Mouse (Mus musculus): Measurements from ENCODE around the gene Inca1. TPM values are rescaled to one million over a fixed set of nuclear protein-coding genes. Genes with fewer than 3 reads are reported as not detected.

Gene Inca1
- total RNA-seq, 2 experiments from 2014 or later, result 3.0 to 3.5 TPM

Small RNA genes within 50 kb of the gene (microRNA-seq; reads per million reads assigned to microRNA genes)
- 0.42 to 0.60 reads per million in 2 experiments for gene Mir6925

Other genes with a start within 250 kb of the Inca1 start
- 10 to 100 TPM; 13.2 to 17.3 TPM for gene Med11, start 248.2 kb downstream of the Inca1 start, total RNA-seq (2021)
- gene Zmynd15, start 240.7 kb downstream of the Inca1 start, total RNA-seq (2021), result under 1 TPM; 0.25 to 0.46 TPM
- gene Cxcl16, start 240.2 kb downstream of the Inca1 start, total RNA-seq (2021), result under 1 TPM; 0.68 to 0.97 TPM
- gene Tm4sf5, start 194.9 kb downstream of the Inca1 start, total RNA-seq (2021), result not detected
- gene Vmo1, start 185.5 kb downstream of the Inca1 start, total RNA-seq (2021), result not detected
- not detected for gene Gltpd2, start 181.0 kb downstream of the Inca1 start, total RNA-seq (2021)
- 100 to 1,000 TPM; 174 to 193 TPM for gene Psmb6, start 174.8 kb downstream of the Inca1 start, total RNA-seq (2021)
- not detected for gene Gm40193, start 167.2 kb downstream of the Inca1 start, total RNA-seq (2021)
- gene Pld2, start 160.1 kb downstream of the Inca1 start, total RNA-seq (2021), result 10 to 100 TPM; 17.5 to 17.7 TPM
- 100 to 1,000 TPM; 448 to 494 TPM for gene Mink1, start 137.3 kb downstream of the Inca1 start, total RNA-seq (2021)
- gene 4930544D05Rik, start 84.3 kb downstream of the Inca1 start, total RNA-seq (2021), result 1 to 10 TPM; 1.2 to 1.7 TPM
- not detected for gene Chrne, start 80.9 kb downstream of the Inca1 start, total RNA-seq (2021)
- not detected for gene Gp1ba, start 61.0 kb downstream of the Inca1 start, total RNA-seq (2021)
- 10 to 100 TPM; 85.6 to 88.0 TPM for gene Rnf167, start 52.9 kb downstream of the Inca1 start, total RNA-seq (2021)
- 100 to 1,000 TPM; 115 to 119 TPM for gene Slc25a11, start 52.7 kb downstream of the Inca1 start, total RNA-seq (2021)
- 100 to 1,000 TPM; 346 to 373 TPM for gene Pfn1, start 45.5 kb downstream of the Inca1 start, total RNA-seq (2021)
- 1 to 10 TPM; 5.2 to 7.4 TPM for gene Eno3, start 43.0 kb downstream of the Inca1 start, total RNA-seq (2021)
- gene Spag7, start 30.7 kb downstream of the Inca1 start, total RNA-seq (2021), result 10 to 100 TPM; 48.2 to 50.8 TPM
- gene Camta2, start 12.1 kb downstream of the Inca1 start, total RNA-seq (2021), result 100 to 1,000 TPM; 362 to 388 TPM
- 10 to 100 TPM; 75.2 to 83.8 TPM for gene Kif1c, start 393 bp upstream of the Inca1 start, total RNA-seq (2021)
- 10 to 100 TPM; 21.9 to 23.2 TPM for gene Zfp3, start 64.1 kb upstream of the Inca1 start, total RNA-seq (2021)
- gene Scimp, start 112.4 kb upstream of the Inca1 start, total RNA-seq (2021), result not detected
- gene Rabep1, start 144.6 kb upstream of the Inca1 start, total RNA-seq (2021), result 100 to 1,000 TPM; 126 to 128 TPM

All from layer of hippocampus, postnatal 36 days (tissue).